Mouse (Mus musculus): Measurements from ENCODE around the gene Phtf2. TPM values are rescaled to one million over a fixed set of nuclear protein-coding genes. Genes with fewer than 3 reads are reported as not detected.
A peak's percentile ranks its signal among the peaks of the same experiment; 100 is the strongest.

Phtf2 gene
- polyA plus RNA-seq, 1 experiment from 2014 or later = 21.4 TPM

GRCm38 (mm10) chr5:20913372-20914275 is 31.7 kb upstream of the Phtf2 start:
- H3K27me3 ChIP-seq (ENCODE audit: control insufficient read depth, insufficient read depth, low read length) = no peaks in the 10 kb centered on the region
- no peak overlapping the region for H3K9ac ChIP-seq (ENCODE audit: low read depth, low read length)
- H3K36me3 ChIP-seq (ENCODE audit: control insufficient read depth, insufficient read depth, low read length) = no peaks in the 10 kb centered on the region
- no peak overlapping the region for H3K27ac ChIP-seq (ENCODE audit: low read depth, low read length)
- ATAC-seq (ENCODE audit: low FRiP score) (no peak), DNase-seq (ENCODE audit: low spot score) (peak; percentile 80)
- H3K4me3 ChIP-seq (ENCODE audit: low read depth, low read length) = no peak overlapping the region
- 84% methylated on average over 11 of the region's 11 CpGs for WGBS
- no peaks in the 10 kb centered on the region for H3K9me3 ChIP-seq (ENCODE audit: control insufficient read depth, low read length)
- H3K4me2 ChIP-seq (replicated peaks; ENCODE audit: low read depth, low read length) = no peak overlapping the region
- no peaks in the 10 kb centered on the region for H3K4me1 ChIP-seq (replicated peaks; ENCODE audit: control insufficient read depth, insufficient read depth, low read length)

- Histone ChIP-seq H3K27me3 (ENCODE audit: control insufficient read depth, insufficient read depth, low read length) (no peaks in the 10 kb centered on the region), H3K9me3 (ENCODE audit: control insufficient read depth, low read length) (no peaks in the 10 kb centered on the region), H3K4me2 (replicated peaks; ENCODE audit: low read depth, low read length) (no peak overlapping the region), H3K9ac (ENCODE audit: low read depth, low read length) (no peak overlapping the region), H3K27ac (ENCODE audit: low read depth, low read length) (no peak overlapping the region), H3K4me1 (replicated peaks; ENCODE audit: control insufficient read depth, insufficient read depth, low read length) (no peaks in the 10 kb centered on the region), H3K36me3 (ENCODE audit: control insufficient read depth, insufficient read depth, low read length) (no peaks in the 10 kb centered on the region), H3K4me3 (ENCODE audit: low read depth, low read length) (no peak overlapping the region)
- WGBS = 88% methylated on average over 2 of the region's 2 CpGs
- ATAC-seq (ENCODE audit: low FRiP score) (no peak), DNase-seq (ENCODE audit: low spot score) (no peak)
These were observed 29.8 kb upstream of the Phtf2 start for GRCm38 (mm10) chr5:20911741-20912140.

- Histone ChIP-seq H3K4me1 (replicated peaks; ENCODE audit: control insufficient read depth, insufficient read depth, low read length) (no peaks in the 10 kb centered on the region), H3K4me3 (ENCODE audit: low read depth, low read length) (no peak overlapping the region), H3K9me3 (ENCODE audit: control insufficient read depth, low read length) (no peaks in the 10 kb centered on the region), H3K27ac (ENCODE audit: low read depth, low read length) (no peak overlapping the region), H3K4me2 (replicated peaks; ENCODE audit: low read depth, low read length) (no peak overlapping the region), H3K9ac (ENCODE audit: low read depth, low read length) (no peak overlapping the region), H3K27me3 (ENCODE audit: control insufficient read depth, insufficient read depth, low read length) (no peaks in the 10 kb centered on the region), H3K36me3 (ENCODE audit: control insufficient read depth, insufficient read depth, low read length) (peaks cover 2% of the 10 kb centered on the region; the same call in 1 of the 2 replicates)
- no peak for DNase-seq (ENCODE audit: low spot score)
- 93% methylated on average over 7 of the region's 7 CpGs for WGBS
- no peak for ATAC-seq (ENCODE audit: low FRiP score)
These were observed 24.3 kb upstream of the Phtf2 start for GRCm38 (mm10) chr5:20906191-20906590.

- Histone ChIP-seq H3K27me3 (ENCODE audit: control insufficient read depth, insufficient read depth, low read length) (no peaks in the 10 kb centered on the region), H3K9me3 (ENCODE audit: control insufficient read depth, low read length) (no peaks in the 10 kb centered on the region), H3K27ac (ENCODE audit: low read depth, low read length) (no peak overlapping the region), H3K9ac (ENCODE audit: low read depth, low read length) (no peak overlapping the region), H3K4me3 (ENCODE audit: low read depth, low read length) (no peak overlapping the region), H3K36me3 (ENCODE audit: control insufficient read depth, insufficient read depth, low read length) (peaks cover 2% of the 10 kb centered on the region; the same call in 1 of the 2 replicates), H3K4me1 (replicated peaks; ENCODE audit: control insufficient read depth, insufficient read depth, low read length) (no peaks in the 10 kb centered on the region), H3K4me2 (replicated peaks; ENCODE audit: low read depth, low read length) (no peak overlapping the region)
- 95% methylated on average over 2 of the region's 2 CpGs for WGBS
- ATAC-seq (ENCODE audit: low FRiP score) (no peak), DNase-seq (ENCODE audit: low spot score) (no peak)
These were observed 23.5 kb upstream of the Phtf2 start for GRCm38 (mm10) chr5:20905437-20905836.

GRCm38 (mm10) chr5:20904647-20905046 is 22.7 kb upstream of the Phtf2 start:
- DNase-seq (ENCODE audit: low spot score) (no peak), ATAC-seq (ENCODE audit: low FRiP score) (no peak)
- 89% methylated on average over 2 of the region's 2 CpGs for whole genome bisulfite sequencing
- Histone ChIP-seq H3K27ac (ENCODE audit: low read depth, low read length) (no peak overlapping the region), H3K4me1 (replicated peaks; ENCODE audit: control insufficient read depth, insufficient read depth, low read length) (no peaks in the 10 kb centered on the region), H3K36me3 (ENCODE audit: control insufficient read depth, insufficient read depth, low read length) (peaks cover 2% of the 10 kb centered on the region; the same call in 1 of the 2 replicates), H3K9me3 (ENCODE audit: control insufficient read depth, low read length) (no peaks in the 10 kb centered on the region), H3K4me2 (replicated peaks; ENCODE audit: low read depth, low read length) (no peak overlapping the region), H3K4me3 (ENCODE audit: low read depth, low read length) (no peak overlapping the region), H3K9ac (ENCODE audit: low read depth, low read length) (no peak overlapping the region), H3K27me3 (ENCODE audit: control insufficient read depth, insufficient read depth, low read length) (no peaks in the 10 kb centered on the region)

GRCm38 (mm10) chr5:20897446-20898167 is 15.7 kb upstream of the Phtf2 start:
- 91% methylated on average over 2 of the region's 2 CpGs for WGBS
- Histone ChIP-seq H3K4me2 (replicated peaks; ENCODE audit: low read depth, low read length) (no peak overlapping the region), H3K9me3 (ENCODE audit: control insufficient read depth, low read length) (no peaks in the 10 kb centered on the region), H3K4me1 (replicated peaks; ENCODE audit: control insufficient read depth, insufficient read depth, low read length) (no peaks in the 10 kb centered on the region), H3K9ac (ENCODE audit: low read depth, low read length) (no peak overlapping the region), H3K4me3 (ENCODE audit: low read depth, low read length) (no peak overlapping the region), H3K36me3 (ENCODE audit: control insufficient read depth, insufficient read depth, low read length) (no peaks in the 10 kb centered on the region), H3K27ac (ENCODE audit: low read depth, low read length) (no peak overlapping the region), H3K27me3 (ENCODE audit: control insufficient read depth, insufficient read depth, low read length) (no peaks in the 10 kb centered on the region)
- no peak for ATAC-seq (ENCODE audit: low FRiP score)
- no peak for DNase-seq (ENCODE audit: low spot score)

GRCm38 (mm10) chr5:20884036-20884620 is 2.2 kb upstream of the Phtf2 start:
- WGBS = 82% methylated on average over 4 of the region's 4 CpGs
- no peaks in the 10 kb centered on the region for H3K27me3 ChIP-seq (ENCODE audit: control insufficient read depth, insufficient read depth, low read length)
- H3K27ac ChIP-seq (ENCODE audit: low read depth, low read length) = no peak overlapping the region
- ATAC-seq (ENCODE audit: low FRiP score) (no peak), DNase-seq (ENCODE audit: low spot score) (no peak)
- H3K4me3 ChIP-seq (ENCODE audit: low read depth, low read length) = no peak overlapping the region
- no peaks in the 10 kb centered on the region for H3K36me3 ChIP-seq (ENCODE audit: control insufficient read depth, insufficient read depth, low read length)
- H3K4me1 ChIP-seq (replicated peaks; ENCODE audit: control insufficient read depth, insufficient read depth, low read length) = no peaks in the 10 kb centered on the region
- H3K9me3 ChIP-seq (ENCODE audit: control insufficient read depth, low read length) = no peaks in the 10 kb centered on the region
- no peak overlapping the region for H3K4me2 ChIP-seq (replicated peaks; ENCODE audit: low read depth, low read length)
- H3K9ac ChIP-seq (ENCODE audit: low read depth, low read length) = no peak overlapping the region

GRCm38 (mm10) chr5:20880797-20881775 is 838 bp downstream of the Phtf2 start:
- ATAC-seq (ENCODE audit: low FRiP score) = no peak; the same call in 1 of the 2 replicates

More at GRCm38 (mm10) chr5:20880797-20881775, 838 bp downstream of the Phtf2 start:
- Histone ChIP-seq H3K27ac (ENCODE audit: low read depth, low read length) (peak overlapping the region; percentile 96), H3K9me3 (ENCODE audit: control insufficient read depth, low read length) (no peaks in the 10 kb centered on the region), H3K4me2 (replicated peaks; ENCODE audit: low read depth, low read length) (peak overlapping the region; percentile 54), H3K27me3 (ENCODE audit: control insufficient read depth, insufficient read depth, low read length) (no peaks in the 10 kb centered on the region), H3K4me3 (ENCODE audit: low read depth, low read length) (peak overlapping the region; percentile 85), H3K4me1 (replicated peaks; ENCODE audit: control insufficient read depth, insufficient read depth, low read length) (no peaks in the 10 kb centered on the region), H3K36me3 (ENCODE audit: control insufficient read depth, insufficient read depth, low read length) (no peaks in the 10 kb centered on the region), H3K9ac (ENCODE audit: low read depth, low read length) (peak overlapping the region; percentile 84)
- peak; percentile 68 for DNase-seq (ENCODE audit: low spot score)
- WGBS = 4% methylated on average over 35 of the region's 64 CpGs

All from hindbrain, embryonic 11.5 days (tissue).